Mouse (Mus musculus) cerebellum, adult 8-10 months (tissue): ENCODE measurements around the gene Cdt1.
A peak's percentile ranks its signal among the peaks of the same experiment; 100 is the strongest.

Experiments
- DNase-seq: peaks from one replicate; pipeline ENCODE4 v3.0.0; 2022

Gene Cdt1

GRCm38 (mm10) chr8:122616181-122616905 is 48.5 kb downstream of the Cdt1 start:
- DNase-seq, result no peak

GRCm38 (mm10) chr8:122617947-122618546 is 50.2 kb downstream of the Cdt1 start:
- DNase-seq, result peak; percentile 84

GRCm38 (mm10) chr8:122618660-122619378 is 51.0 kb downstream of the Cdt1 start:
- no peak for DNase-seq

- DNase-seq, result no peak
Measured at GRCm38 (mm10) chr8:122620446-122620845, 52.6 kb downstream of the Cdt1 start.

- DNase-seq, result no peak
Measured at GRCm38 (mm10) chr8:122622727-122623126, 54.9 kb downstream of the Cdt1 start, which contains the start of gene Pabpn1l. Gene Pabpn1l (minus strand): TSS chr8:122622739.
